Mouse (Mus musculus): Measurements from ENCODE around the gene Flt4. TPM values are rescaled to one million over a fixed set of nuclear protein-coding genes. Genes with fewer than 3 reads are reported as not detected.

The Flt4 gene
- polyA plus RNA-seq, 1 experiment: 2.4 TPM

DNA sequence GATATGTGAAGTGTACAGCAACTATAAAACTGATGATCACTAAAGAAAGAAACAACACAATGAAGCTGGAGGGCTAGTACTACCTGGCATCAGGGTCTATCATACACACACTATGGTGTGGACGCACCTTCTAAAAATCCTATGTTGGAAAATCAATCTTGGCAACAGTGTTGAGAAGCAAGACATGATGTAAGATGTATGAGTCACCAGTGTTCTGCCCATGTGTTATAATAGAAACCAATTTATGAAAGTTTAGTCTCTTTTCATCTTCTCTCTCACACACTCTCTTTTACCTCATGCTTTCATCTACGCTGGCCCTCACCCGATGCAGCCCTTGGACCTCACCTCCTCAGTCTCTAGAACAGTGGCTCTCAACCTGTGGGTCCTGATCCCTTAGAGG lies 86.0 kb downstream of the Flt4 start:
- TF ChIP-seq POLR2A (IDR thresholded peaks at IDR 0.05; ENCODE audit: low read depth, low read length) (no peak), CTCF (IDR thresholded peaks at IDR 0.05; ENCODE audit: borderline replicate concordance, insufficient read depth, low read length) (no peak)
- no peak overlapping the region for H3K27ac ChIP-seq (ENCODE audit: insufficient read depth, low read length)
- no peak overlapping the region for H3K4me3 ChIP-seq (ENCODE audit: insufficient read depth, low read length)
- no peaks in the 10 kb centered on the region; the same call in 1 of the 2 replicates for H3K4me1 ChIP-seq (ENCODE audit: control insufficient read depth, insufficient read depth, low read length)

DNA sequence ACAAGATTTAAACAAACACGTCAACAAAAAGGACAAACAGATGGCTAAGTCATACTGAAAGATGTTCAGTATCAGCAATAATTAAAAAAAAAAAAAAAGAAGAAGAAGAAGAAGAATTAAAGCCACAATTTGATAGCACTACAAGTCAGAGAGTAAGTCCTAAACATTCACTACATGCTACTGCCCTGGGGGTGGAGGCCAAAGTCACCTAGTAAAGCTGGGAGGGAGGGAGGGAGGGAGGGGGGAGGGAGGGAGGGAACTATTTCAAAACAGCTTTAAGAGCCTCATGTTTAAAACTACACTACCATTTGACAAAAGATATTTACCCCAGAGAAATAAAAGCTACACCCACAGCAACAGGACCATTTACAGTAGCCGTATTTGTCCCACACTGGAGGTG lies 86.6 kb downstream of the Flt4 start:
- no peak for TF ChIP-seq CTCF (IDR thresholded peaks at IDR 0.05; ENCODE audit: borderline replicate concordance, insufficient read depth, low read length)
- TF ChIP-seq POLR2A (IDR thresholded peaks at IDR 0.05; ENCODE audit: low read depth, low read length): no peak
- Histone ChIP-seq H3K27ac (ENCODE audit: insufficient read depth, low read length) (no peak overlapping the region), H3K4me3 (ENCODE audit: insufficient read depth, low read length) (no peak overlapping the region), H3K4me1 (ENCODE audit: control insufficient read depth, insufficient read depth, low read length) (no peaks in the 10 kb centered on the region; the same call in 1 of the 2 replicates)

DNA sequence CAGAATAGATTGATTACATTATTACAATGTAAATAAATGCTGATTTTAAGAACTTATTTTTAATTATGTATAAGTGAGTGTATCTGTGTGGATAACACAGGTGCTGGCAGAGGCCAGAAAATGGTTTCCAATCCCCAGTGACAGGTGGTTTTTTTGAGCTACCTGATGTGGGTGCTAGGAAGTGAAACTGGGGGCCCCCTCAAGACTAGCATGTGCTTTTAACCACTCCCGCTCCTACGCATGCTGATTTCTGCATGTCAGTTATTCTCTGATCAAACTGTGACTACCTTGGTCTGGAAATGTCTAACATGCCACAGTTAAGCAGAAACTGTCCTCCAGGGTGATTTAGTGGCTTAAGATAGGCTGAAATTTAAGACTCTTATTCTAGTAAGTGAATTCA lies 87.4 kb downstream of the Flt4 start:
- H3K4me1 ChIP-seq (ENCODE audit: control insufficient read depth, insufficient read depth, low read length): no peaks in the 10 kb centered on the region; the same call in 1 of the 2 replicates
- TF ChIP-seq POLR2A (IDR thresholded peaks at IDR 0.05; ENCODE audit: low read depth, low read length) (no peak), CTCF (IDR thresholded peaks at IDR 0.05; ENCODE audit: borderline replicate concordance, insufficient read depth, low read length) (no peak)

DNA sequence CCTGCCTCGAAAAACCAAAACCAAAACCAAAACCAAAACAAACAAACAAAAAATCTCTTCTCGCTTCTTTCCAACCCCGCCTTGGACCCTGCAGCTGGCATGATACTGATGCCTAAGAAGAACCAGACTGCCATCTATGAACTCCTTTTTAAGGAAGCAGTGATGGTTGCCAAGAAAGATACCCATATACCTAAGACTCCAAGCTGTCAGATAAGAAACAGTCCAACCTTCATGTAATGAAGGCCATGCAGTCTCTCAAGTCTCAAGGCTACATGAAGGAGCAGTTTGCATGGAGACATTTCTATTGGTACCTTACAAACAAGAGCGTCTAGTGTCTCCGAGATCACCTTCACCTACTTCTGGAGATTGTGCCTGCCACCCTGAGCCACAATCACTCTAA lies 88.7 kb downstream of the Flt4 start:
- TF ChIP-seq CTCF (IDR thresholded peaks at IDR 0.05; ENCODE audit: borderline replicate concordance, insufficient read depth, low read length): no peak
- no peak for TF ChIP-seq POLR2A (IDR thresholded peaks at IDR 0.05; ENCODE audit: low read depth, low read length)
- Histone ChIP-seq H3K27ac (ENCODE audit: insufficient read depth, low read length) (no peak overlapping the region), H3K4me3 (ENCODE audit: insufficient read depth, low read length) (no peak overlapping the region), H3K4me1 (ENCODE audit: control insufficient read depth, insufficient read depth, low read length) (no peaks in the 10 kb centered on the region; the same call in 1 of the 2 replicates)

More for the DNA sequence above, 87.4 kb downstream of the Flt4 start:
- Histone ChIP-seq H3K27ac (ENCODE audit: insufficient read depth, low read length) (no peak overlapping the region), H3K4me3 (ENCODE audit: insufficient read depth, low read length) (no peak overlapping the region)

GRCm38 (mm10) chr11:49699079-49699478 lies 90.0 kb downstream of the Flt4 start:
- TF ChIP-seq CTCF (IDR thresholded peaks at IDR 0.05; ENCODE audit: borderline replicate concordance, insufficient read depth, low read length): no peak
- TF ChIP-seq POLR2A (IDR thresholded peaks at IDR 0.05; ENCODE audit: low read depth, low read length): no peak
- no peak overlapping the region for H3K27ac ChIP-seq (ENCODE audit: insufficient read depth, low read length)
- no peaks in the 10 kb centered on the region; the same call in 1 of the 2 replicates for H3K4me1 ChIP-seq (ENCODE audit: control insufficient read depth, insufficient read depth, low read length)
- H3K4me3 ChIP-seq (ENCODE audit: insufficient read depth, low read length): no peak overlapping the region

DNA sequence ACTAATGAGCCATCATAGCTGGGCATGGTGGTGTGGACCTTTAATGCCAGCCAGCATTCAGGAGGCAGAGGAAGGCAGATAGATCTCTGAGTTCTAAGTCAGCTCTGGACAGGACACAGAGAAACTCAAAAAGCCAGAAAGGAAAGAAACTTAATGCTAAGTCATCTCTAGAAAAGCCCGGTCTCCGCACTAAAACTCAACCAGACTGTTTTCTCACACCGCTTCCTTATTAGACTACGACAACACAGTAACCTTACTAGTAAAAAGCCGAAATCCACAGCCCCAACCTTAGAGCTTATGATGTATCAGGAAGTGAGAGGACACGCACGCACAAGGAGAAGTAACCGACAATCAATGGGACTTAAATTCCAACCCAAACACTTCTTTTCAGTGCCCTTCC lies 93.0 kb downstream of the Flt4 start:
- H3K4me3 ChIP-seq (ENCODE audit: insufficient read depth, low read length): no peak overlapping the region
- H3K4me1 ChIP-seq (ENCODE audit: control insufficient read depth, insufficient read depth, low read length): no peaks in the 10 kb centered on the region
- no peak for TF ChIP-seq POLR2A (IDR thresholded peaks at IDR 0.05; ENCODE audit: low read depth, low read length)
- TF ChIP-seq CTCF (IDR thresholded peaks at IDR 0.05; ENCODE audit: borderline replicate concordance, insufficient read depth, low read length): no peak
- H3K27ac ChIP-seq (ENCODE audit: insufficient read depth, low read length): no peak overlapping the region

Other genes with a start within 250 kb of the Flt4 start
- not detected in 2 replicates for gene Olfr1389, start 186.2 kb upstream of the Flt4 start, polyA plus RNA-seq (2011; ENCODE audit: insufficient read length, low read depth, missing spikeins)
- not detected in 2 replicates for gene Olfr1388, start 172.6 kb upstream of the Flt4 start, polyA plus RNA-seq (2011; ENCODE audit: insufficient read length, low read depth, missing spikeins)
- gene Olfr1387, start 153.9 kb upstream of the Flt4 start, polyA plus RNA-seq (2011; ENCODE audit: insufficient read length, low read depth, missing spikeins): not detected in 2 replicates
- not detected in 2 replicates for gene Olfr1386, start 144.2 kb upstream of the Flt4 start, polyA plus RNA-seq (2011; ENCODE audit: insufficient read length, low read depth, missing spikeins)
- gene Olfr1385, start 120.2 kb upstream of the Flt4 start, polyA plus RNA-seq (2011; ENCODE audit: insufficient read length, low read depth, missing spikeins): not detected in 2 replicates
- not detected in 2 replicates for gene Olfr1384, start 102.5 kb upstream of the Flt4 start, polyA plus RNA-seq (2011; ENCODE audit: insufficient read length, low read depth, missing spikeins)
- gene Olfr1383, start 89.6 kb upstream of the Flt4 start, polyA plus RNA-seq (2011; ENCODE audit: insufficient read length, low read depth, missing spikeins): not detected in 2 replicates
- gene Olfr1382, start 81.0 kb upstream of the Flt4 start, polyA plus RNA-seq (2011; ENCODE audit: insufficient read length, low read depth, missing spikeins): not detected in 2 replicates
- not detected in 2 replicates for gene Olfr1381, start 65.8 kb upstream of the Flt4 start, polyA plus RNA-seq (2011; ENCODE audit: insufficient read length, low read depth, missing spikeins)
- not detected in 2 replicates for gene Olfr1380, start 52.4 kb upstream of the Flt4 start, polyA plus RNA-seq (2011; ENCODE audit: insufficient read length, low read depth, missing spikeins)
- not detected in 2 replicates for gene Scgb3a1, start 54.3 kb downstream of the Flt4 start, polyA plus RNA-seq (2011; ENCODE audit: insufficient read length, low read depth, missing spikeins)
- gene Cnot6, start 103.5 kb downstream of the Flt4 start, polyA plus RNA-seq (2011; ENCODE audit: insufficient read length, low read depth, missing spikeins): 66.6 and 94.8 TPM in 2 replicates
- 13.9 and 14.5 TPM in 2 replicates for gene Gfpt2, start 184.9 kb downstream of the Flt4 start, polyA plus RNA-seq (2011; ENCODE audit: insufficient read length, low read depth, missing spikeins)
- 62.5 and 68.5 TPM in 2 replicates for gene Mapk9, start 237.5 kb downstream of the Flt4 start, polyA plus RNA-seq (2011; ENCODE audit: insufficient read length, low read depth, missing spikeins)

Measured in embryonic fibroblast, embryonic 13.5 days (primary cell).